Mouse (Mus musculus) spleen, adult 2 months (tissue): Measurements from ENCODE around the gene Pkhd1.

Experiments used
- CTCF ChIP-seq: fragments of 200-500 bp; IDR thresholded peaks from 2 replicates; pipeline ENCODE4 v1.5.1; 2011; ENCODE audit warnings: mild to moderate bottlenecking, inconsistent platforms; ENCODE audit not compliant: insufficient read depth, insufficient read length, insufficient replicate concordance; ENCODE audit errors: extremely low read depth
- POLR2A ChIP-seq: fragments of 200-500 bp; IDR thresholded peaks from 2 replicates; pipeline ENCODE4 v1.6.1; 2011; ENCODE audit warnings: low read depth, low read length, inconsistent platforms

GRCm38 (mm10) chr1:20653513-20654506 lies 35.9 kb upstream of the Pkhd1 start:
- no peak for TF ChIP-seq CTCF
- TF ChIP-seq POLR2A: no peak
